8 mouse cellular contexts compared by ENCODE assay signal in the genomic region with DNA sequence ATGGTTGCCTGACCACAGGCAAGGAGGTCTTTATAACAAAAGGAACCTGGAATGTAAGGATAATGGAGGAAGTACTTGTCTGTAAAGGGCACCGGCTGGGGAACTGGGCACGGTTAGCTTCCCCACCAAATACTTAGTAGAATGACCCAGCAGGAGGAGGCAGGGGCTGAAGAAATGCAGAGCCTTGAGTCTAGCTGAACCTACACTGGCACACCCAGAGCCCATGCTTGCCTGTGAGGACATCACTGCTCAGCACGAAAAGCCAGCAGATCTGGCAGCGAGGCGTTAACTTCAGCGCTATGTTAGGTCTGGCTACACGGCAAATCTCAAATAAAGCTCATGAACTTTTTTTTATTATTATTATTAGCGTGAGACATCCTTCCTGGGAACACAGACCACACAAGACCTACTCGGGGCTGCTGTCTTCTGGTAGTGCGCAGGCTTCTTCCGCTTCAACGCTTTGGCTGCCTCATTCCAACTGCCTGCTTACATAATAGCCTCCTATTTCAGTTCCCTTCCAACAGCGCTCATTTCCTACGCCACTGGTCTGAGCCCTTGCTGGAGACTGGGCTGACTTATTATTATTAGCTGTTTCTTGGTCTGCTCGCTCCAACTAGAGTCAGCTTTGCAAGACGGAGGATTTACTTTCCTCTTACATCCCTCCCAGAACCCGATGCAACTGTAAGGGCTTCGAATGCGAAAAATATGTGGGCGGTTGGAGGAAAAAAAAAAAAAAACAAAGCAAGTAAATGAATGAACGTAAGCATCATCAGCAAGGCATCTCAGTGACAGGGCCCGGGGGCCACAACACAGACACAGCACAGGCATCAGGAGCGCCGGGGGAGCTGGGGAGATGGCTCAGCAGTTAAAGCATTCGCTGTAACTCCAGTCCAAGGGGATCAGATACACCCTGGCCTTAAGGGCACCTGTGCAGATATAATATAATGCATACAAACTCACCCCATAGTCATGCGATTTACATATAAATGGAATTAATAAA.
DNase-seq lines count a peak whose midpoint lies in the region; ATAC-seq and TF ChIP-seq lines count a peak whose summit lies in the region.

No protein-coding gene starts in this region.

- no peaks in the 10 kb centered on the region for H3K36me3 ChIP-seq in hindbrain, embryonic 11.5 days (ENCODE audit: control insufficient read depth, insufficient read depth, low read length)
- H3K36me3 ChIP-seq in hindbrain, embryonic 10.5 days: no peaks in the 10 kb centered on the region
- no peaks in the 10 kb centered on the region for H3K36me3 ChIP-seq in hindbrain, embryonic 15.5 days
- no peaks in the 10 kb centered on the region for H3K36me3 ChIP-seq in stomach, postnatal 0 days (ENCODE audit: control insufficient read depth, insufficient read depth, low read length)

- no peak overlapping the region for H3K4me2 ChIP-seq in hindbrain, embryonic 11.5 days (replicated peaks; ENCODE audit: low read depth, low read length)
- peak overlapping the region; percentile 28 for H3K4me2 ChIP-seq in hindbrain, embryonic 15.5 days
- H3K4me2 ChIP-seq in stomach, postnatal 0 days (replicated peaks; ENCODE audit: low read depth): peak overlapping the region; percentile 23; the same call in 1 of the 2 replicates

- H3K4me3 ChIP-seq in hindbrain, embryonic 11.5 days (ENCODE audit: low read depth, low read length): no peak overlapping the region
- H3K4me3 ChIP-seq in hindbrain, embryonic 10.5 days: no peak overlapping the region
- no peak overlapping the region for H3K4me3 ChIP-seq in hindbrain, embryonic 15.5 days
- H3K4me3 ChIP-seq in stomach, postnatal 0 days (ENCODE audit: low read depth, low read length): no peak overlapping the region

- H3K27ac ChIP-seq in hindbrain, embryonic 11.5 days (ENCODE audit: low read depth, low read length): no peak overlapping the region
- H3K27ac ChIP-seq in hindbrain, embryonic 10.5 days: no peak overlapping the region
- H3K27ac ChIP-seq in hindbrain, embryonic 15.5 days (replicated peaks): peak overlapping the region; percentile 28
- H3K27ac ChIP-seq in stomach, postnatal 0 days (replicated peaks): no peak overlapping the region

- no peaks in the 10 kb centered on the region for H3K27me3 ChIP-seq in hindbrain, embryonic 11.5 days (ENCODE audit: control insufficient read depth, insufficient read depth, low read length)
- H3K27me3 ChIP-seq in hindbrain, embryonic 10.5 days (ENCODE audit: insufficient read depth, poor library complexity, severe bottlenecking): 0 out of 2 replicates have a peak, but pooled peaks cover 3% of the 10 kb centered on the region
- no peaks in the 10 kb centered on the region for H3K27me3 ChIP-seq in hindbrain, embryonic 15.5 days
- no peaks in the 10 kb centered on the region for H3K27me3 ChIP-seq in stomach, postnatal 0 days (ENCODE audit: control insufficient read depth, insufficient read depth, low read length)

- ATAC-seq in hindbrain, embryonic 11.5 days (ENCODE audit: low FRiP score): no peak
- ATAC-seq in hindbrain, embryonic 15.5 days (ENCODE audit: low FRiP score, low read depth): peak; percentile 72
- ATAC-seq in megakaryocyte progenitor cell, adult 5-6 weeks (replicated peaks; ENCODE audit: poor library complexity): peak; percentile 77
- 0 out of 2 replicates have a peak, but pooled peaks have one; percentile 45 for ATAC-seq in stomach, postnatal 0 days (ENCODE audit: low FRiP score, low TSS enrichment)

- H3K9ac ChIP-seq in hindbrain, embryonic 11.5 days (ENCODE audit: low read depth, low read length): no peak overlapping the region
- H3K9ac ChIP-seq in hindbrain, embryonic 15.5 days: no peak overlapping the region
- no peak overlapping the region for H3K9ac ChIP-seq in stomach, postnatal 0 days (ENCODE audit: low read length)

- WGBS in hindbrain, embryonic 11.5 days: 68% methylated on average over 26 of the region's 26 CpGs
- WGBS in hindbrain, embryonic 10.5 days: 69% methylated on average over 26 of the region's 26 CpGs
- WGBS in hindbrain, embryonic 15.5 days: 48% methylated on average over 26 of the region's 26 CpGs
- WGBS in stomach, postnatal 0 days: 61% methylated on average over 26 of the region's 26 CpGs

- H3K4me1 ChIP-seq in hindbrain, embryonic 11.5 days (replicated peaks; ENCODE audit: control insufficient read depth, insufficient read depth, low read length): no peaks in the 10 kb centered on the region
- peaks cover 19% of the 10 kb centered on the region for H3K4me1 ChIP-seq in hindbrain, embryonic 10.5 days (replicated peaks)
- H3K4me1 ChIP-seq in hindbrain, embryonic 15.5 days (replicated peaks): peaks cover 25% of the 10 kb centered on the region
- no peaks in the 10 kb centered on the region for H3K4me1 ChIP-seq in stomach, postnatal 0 days (replicated peaks; ENCODE audit: control insufficient read depth, insufficient read depth)

- H3K9me3 ChIP-seq in hindbrain, embryonic 11.5 days (ENCODE audit: control insufficient read depth, low read length): no peaks in the 10 kb centered on the region
- no peaks in the 10 kb centered on the region for H3K9me3 ChIP-seq in hindbrain, embryonic 10.5 days
- no peaks in the 10 kb centered on the region for H3K9me3 ChIP-seq in hindbrain, embryonic 15.5 days
- H3K9me3 ChIP-seq in stomach, postnatal 0 days (ENCODE audit: control insufficient read depth, low read length): no peaks in the 10 kb centered on the region

- DNase-seq in hindbrain, embryonic 11.5 days (ENCODE audit: low spot score): peak; percentile 25
- DNase-seq in hindbrain, embryonic 10.5 days (ENCODE audit: low spot score): no peak
- DNase-seq in embryo, embryonic 10.5 days (ENCODE audit: low spot score): peak; percentile 32
- DNase-seq in left cerebral cortex, adult 18-20 months (ENCODE audit: low spot score in 2 of 2): peak; percentile 54 to 74
- no peak for DNase-seq in stomach, postnatal 0 days (ENCODE audit: low spot score)
- no peak for DNase-seq in urinary bladder, postnatal 36 days (ENCODE audit: low spot score in 2 of 2)

- no peak for TF ChIP-seq EP300 in stomach, postnatal 0 days (optimal IDR thresholded peaks at IDR 0.05)

- TF ChIP-seq CTCF in stomach, postnatal 0 days (IDR thresholded peaks at IDR 0.05; ENCODE audit: low read depth): no peak

Comparison
In these comparisons a context has a peak if more than half of its experiments do, and no peak if none do; other contexts are left out.
1. DNase-seq: peak in hindbrain, embryonic 11.5 days (single experiment), embryo, embryonic 10.5 days (single experiment) and left cerebral cortex, adult 18-20 months (2 of 2); none in hindbrain, embryonic 10.5 days (single experiment), stomach, postnatal 0 days (single experiment) and urinary bladder, postnatal 36 days (0 of 2).